Mouse (Mus musculus): ENCODE results near the gene Nxpe5.

GRCm38 (mm10) chr5:138280425-138280768 is 54.7 kb downstream of the Nxpe5 start:
- TF ChIP-seq CEBPB (IDR thresholded peaks at IDR 0.05; ENCODE audit: low read depth) (no peak), CTCF (IDR thresholded peaks at IDR 0.05; ENCODE audit: control insufficient read depth, insufficient read depth, insufficient read length) (no peak)
